35 mouse cellular contexts compared by ENCODE assay signal in the genomic region with DNA sequence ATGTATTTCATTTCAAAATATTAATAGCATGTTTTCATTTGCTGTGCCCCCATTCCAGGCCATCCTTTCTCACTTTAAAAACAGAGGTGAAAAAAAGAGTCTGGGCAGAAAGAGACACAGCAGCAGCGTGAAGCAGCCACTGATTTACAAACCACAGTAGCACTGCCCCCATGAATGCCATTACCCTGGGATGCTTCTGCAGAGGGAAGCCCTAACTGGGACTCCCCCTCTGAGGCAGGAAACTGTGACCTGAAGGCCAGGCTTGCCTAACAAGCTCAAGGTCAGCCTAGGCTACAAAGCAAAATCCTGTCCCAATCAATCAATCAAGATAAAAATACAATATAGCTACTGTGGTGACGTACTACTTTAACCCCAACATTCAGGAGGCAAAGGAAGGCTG. TPM values are rescaled to one million over a fixed set of nuclear protein-coding genes. Genes with fewer than 3 reads are reported as not detected.
DNase-seq lines count a peak whose midpoint lies in the region; ATAC-seq and TF ChIP-seq lines count a peak whose summit lies in the region.
"Had no signal": no experiment of that assay in that cellular context is flagged by ENCODE, and none has a peak within 500 bp of the region (broad histone marks: within the 10 kb centered on the region; RNA-seq: fewer than 3 reads in every experiment).

No protein-coding gene starts in this region.

- DNase-seq in gastrocnemius, adult 2 months, result no peak
- DNase-seq in gastrocnemius, postnatal 36 days, result no peak
- DNase-seq in liver, adult 2 months (ENCODE audit: extremely low read depth, low read depth, low spot score), result peak; percentile 35
- DNase-seq in liver, postnatal 0 days, result no peak
- peak; percentile 55 for DNase-seq in A20 (ENCODE audit: low read depth, low spot score)
- peak; percentile 36 for DNase-seq in adrenal gland, postnatal 10 days
- no peak for DNase-seq in midbrain, embryonic 14.5 days
- DNase-seq in heart, postnatal 36 days, result no peak
- DNase-seq: cerebellum, adult 18-20 months; cerebellum, postnatal 10 days; gastrocnemius, postnatal 14 days; heart, adult 18-20 months; heart, postnatal 10 days; kidney, adult 11 months; lung, embryonic 14.5 days; lung, postnatal 36 days; right cerebral cortex, adult 18-20 months had no signal

- no peaks in the 10 kb centered on the region for H3K27me3 ChIP-seq in liver, adult 2 months (ENCODE audit: control insufficient read depth, insufficient read depth, low read length)
- no peaks in the 10 kb centered on the region for H3K27me3 ChIP-seq in liver, postnatal 0 days (ENCODE audit: insufficient read depth, low read length)
- no peaks in the 10 kb centered on the region for H3K27me3 ChIP-seq in midbrain, embryonic 14.5 days (ENCODE audit: control insufficient read depth, insufficient read depth, low read length)
- H3K27me3 ChIP-seq: embryonic facial prominence, embryonic 15.5 days; forebrain, embryonic 13.5 days; heart, embryonic 13.5 days; hindbrain, embryonic 15.5 days; limb, embryonic 15.5 days; neural tube, embryonic 12.5 days; Patski had no signal

- no peak for TF ChIP-seq POLR2A in liver, adult 2 months (IDR thresholded peaks at IDR 0.05; ENCODE audit: extremely low read depth, insufficient read depth, low read length)

- no peak for TF ChIP-seq CTCF in gastrocnemius, adult 2 months (IDR thresholded peaks at IDR 0.05)
- TF ChIP-seq CTCF in liver, adult 2 months (IDR thresholded peaks at IDR 0.05; ENCODE audit: low read depth, low read length), result no peak
- TF ChIP-seq CTCF in liver, postnatal 0 days (IDR thresholded peaks at IDR 0.05; ENCODE audit: low read depth), result no peak

- peaks cover 27% of the 10 kb centered on the region for H3K79me2 ChIP-seq in liver, adult 2 months (ENCODE audit: control insufficient read depth, insufficient read depth, low read length)

- ATAC-seq in liver, postnatal 0 days, result no peak
- no peak for ATAC-seq in midbrain, embryonic 14.5 days (ENCODE audit: low FRiP score, low TSS enrichment)
- ATAC-seq: forebrain, embryonic 13.5 days; inflammation-experienced regulatory T-cells, adult 6 months; Patski had no signal

- H3K4me3 ChIP-seq in gastrocnemius, adult 2 months, result no peak overlapping the region
- H3K4me3 ChIP-seq in liver, adult 2 months (ENCODE audit: insufficient read depth, low read depth, low read length), result no peak overlapping the region
- no peak overlapping the region for H3K4me3 ChIP-seq in liver, postnatal 0 days (ENCODE audit: low read depth, low read length)
- no peak overlapping the region for H3K4me3 ChIP-seq in midbrain, embryonic 14.5 days (replicated peaks; ENCODE audit: low read depth, low read length)
- H3K4me3 ChIP-seq: embryonic facial prominence, embryonic 10.5 days; embryonic facial prominence, embryonic 15.5 days; forebrain, embryonic 13.5 days; heart, embryonic 13.5 days; hindbrain, embryonic 10.5 days; hindbrain, embryonic 15.5 days; limb, embryonic 10.5 days; limb, embryonic 15.5 days; myocyte; neural tube, embryonic 12.5 days had no signal

- no peak overlapping the region for H3K9ac ChIP-seq in liver, adult 2 months (ENCODE audit: low read depth, low read length)
- H3K9ac ChIP-seq in liver, postnatal 0 days (replicated peaks), result no peak overlapping the region
- no peak overlapping the region for H3K9ac ChIP-seq in midbrain, embryonic 14.5 days (replicated peaks; ENCODE audit: low read length)
- H3K9ac ChIP-seq: embryonic facial prominence, embryonic 15.5 days; forebrain, embryonic 13.5 days; heart, embryonic 13.5 days; hindbrain, embryonic 15.5 days; limb, embryonic 15.5 days; lung, embryonic 14.5 days; neural tube, embryonic 12.5 days had no signal

- no peak for TF ChIP-seq EP300 in liver, postnatal 0 days (IDR thresholded peaks at IDR 0.05; ENCODE audit: low read depth)

- H3K4me2 ChIP-seq in liver, postnatal 0 days (ENCODE audit: low read depth, low read length), result no peak overlapping the region
- no peak overlapping the region for H3K4me2 ChIP-seq in midbrain, embryonic 14.5 days (ENCODE audit: low read length)
- H3K4me2 ChIP-seq: embryonic facial prominence, embryonic 15.5 days; forebrain, embryonic 13.5 days; heart, embryonic 13.5 days; hindbrain, embryonic 15.5 days; limb, embryonic 15.5 days; lung, embryonic 14.5 days; midbrain, embryonic 11.5 days; neural tube, embryonic 12.5 days had no signal

- peaks cover 2% of the 10 kb centered on the region for H3K4me1 ChIP-seq in liver, adult 2 months (ENCODE audit: control insufficient read depth, insufficient read depth, low read length)
- H3K4me1 ChIP-seq in liver, postnatal 0 days (ENCODE audit: insufficient read depth), result 0 out of 2 replicates have a peak, but pooled peaks cover 3% of the 10 kb centered on the region
- 0 out of 2 replicates have a peak, but pooled peaks cover 3% of the 10 kb centered on the region for H3K4me1 ChIP-seq in midbrain, embryonic 14.5 days (ENCODE audit: control insufficient read depth, insufficient read depth, low read length)
- H3K4me1 ChIP-seq: neural tube, embryonic 12.5 days had no signal

- H3K9me3 ChIP-seq in liver, postnatal 0 days (ENCODE audit: low read length), result no peaks in the 10 kb centered on the region
- H3K9me3 ChIP-seq in midbrain, embryonic 14.5 days (ENCODE audit: control insufficient read depth, low read length), result no peaks in the 10 kb centered on the region
- H3K9me3 ChIP-seq: embryonic facial prominence, embryonic 10.5 days; embryonic facial prominence, embryonic 15.5 days; forebrain, embryonic 13.5 days; heart, embryonic 13.5 days; hindbrain, embryonic 10.5 days; hindbrain, embryonic 15.5 days; limb, embryonic 10.5 days; limb, embryonic 15.5 days; neural tube, embryonic 12.5 days had no signal

- peak overlapping the region; percentile 9; the same call in 1 of the 2 replicates for H3K27ac ChIP-seq in gastrocnemius, adult 2 months
- H3K27ac ChIP-seq in liver, adult 2 months (replicated peaks; ENCODE audit: insufficient read depth, low read depth, low read length), result no peak overlapping the region
- H3K27ac ChIP-seq in liver, postnatal 0 days (ENCODE audit: low read depth), result no peak overlapping the region
- H3K27ac ChIP-seq in midbrain, embryonic 14.5 days (replicated peaks; ENCODE audit: low read depth, low read length), result no peak overlapping the region
- H3K27ac ChIP-seq: embryonic facial prominence, embryonic 10.5 days; embryonic facial prominence, embryonic 15.5 days; forebrain, embryonic 13.5 days; heart, embryonic 13.5 days; hindbrain, embryonic 10.5 days; hindbrain, embryonic 15.5 days; kidney, postnatal 0 days; limb, embryonic 10.5 days; limb, embryonic 15.5 days; neural tube, embryonic 12.5 days had no signal

- intact Hi-C loops in gastrocnemius, adult 2 months (cut with DNase I), result no loop called here
- intact Hi-C loops in gastrocnemius, postnatal 36 days (cut with DNase I), result no loop called here
- intact Hi-C loops in heart, postnatal 36 days (cut with DNase I), result no loop called here

- WGBS in liver, adult 2 months, result 29% methylated on average over 2 of the region's 2 CpGs
- WGBS in liver, postnatal 0 days (ENCODE audit: insufficient replicate concordance), result 43% methylated on average over 2 of the region's 2 CpGs
- WGBS in midbrain, embryonic 14.5 days, result 72% methylated on average over 2 of the region's 2 CpGs

- no peaks in the 10 kb centered on the region for H3K36me3 ChIP-seq in liver, adult 2 months (ENCODE audit: control insufficient read depth, insufficient read depth, low read length)
- no peaks in the 10 kb centered on the region for H3K36me3 ChIP-seq in liver, postnatal 0 days (replicated peaks; ENCODE audit: insufficient read depth, low read length)
- H3K36me3 ChIP-seq in midbrain, embryonic 14.5 days (ENCODE audit: control insufficient read depth, insufficient read depth, low read length), result no peaks in the 10 kb centered on the region
- H3K36me3 ChIP-seq: embryonic facial prominence, embryonic 15.5 days; heart, embryonic 13.5 days; hindbrain, embryonic 15.5 days; limb, embryonic 15.5 days; neural tube, embryonic 12.5 days had no signal

RNA-seq across cellular contexts. Expression of a gene that starts 9.3 kb away (rescaled TPM):
- 10 to 100 TPM; 18.8 to 28.1 TPM for total RNA-seq in gastrocnemius, adult 2 months (2021)
- 10 to 100 TPM; 17.6 to 21.5 TPM for total RNA-seq in gastrocnemius, postnatal 36 days (2021)
- 1.0 and 3.1 TPM in 2 replicates for total RNA-seq in liver, adult 2 months (2014; rRNA removed)
- polyA plus RNA-seq in liver, adult 2 months (2012; rRNA removed), result 5.0 and 5.6 TPM in 2 replicates
- polyA plus RNA-seq in liver, postnatal 0 days (2015; fragmentation: Nextera tagmentation; extraction: Ambion mirVana), result 4.3 and 4.5 TPM in 2 replicates
- total RNA-seq in adrenal gland, postnatal 10 days (2021), result 10 to 100 TPM; 23.7 to 26.2 TPM
- 25.4 and 34.0 TPM in 2 replicates for polyA plus RNA-seq in midbrain, embryonic 14.5 days (2014; fragmentation: Nextera tagmentation; extraction: Ambion mirVana)
- total RNA-seq in heart, postnatal 36 days (2021), result 10 to 100 TPM in 1 of 2 experiments, 1 to 10 TPM in 1; 8.0 to 11.1 TPM

RNA-seq across cellular contexts. Expression of a gene that starts 54.1 kb away (rescaled TPM):
- total RNA-seq in gastrocnemius, adult 2 months (2021), result 1 to 10 TPM; 3.2 to 5.5 TPM
- 1 to 10 TPM; 1.4 to 2.4 TPM for total RNA-seq in gastrocnemius, postnatal 36 days (2021)
- total RNA-seq in liver, adult 2 months (2014; rRNA removed), result not detected in 2 replicates
- not detected in 2 replicates for polyA plus RNA-seq in liver, adult 2 months (2012; rRNA removed)
- 0.12 and 0.17 TPM in 2 replicates for polyA plus RNA-seq in liver, postnatal 0 days (2015; fragmentation: Nextera tagmentation; extraction: Ambion mirVana)
- under 1 TPM; 0.18 to 0.61 TPM for total RNA-seq in adrenal gland, postnatal 10 days (2021)
- 3.2 and 4.9 TPM in 2 replicates for polyA plus RNA-seq in midbrain, embryonic 14.5 days (2014; fragmentation: Nextera tagmentation; extraction: Ambion mirVana)
- not detected for total RNA-seq in heart, postnatal 36 days (2021)
- total RNA-seq: common myeloid progenitor, adult 5-6 weeks; heart, adult 18-20 months; heart, postnatal 10 days; megakaryocyte, adult 5-6 weeks; MEL had no signal
- polyA plus RNA-seq: inflammation-experienced regulatory T-cells, adult 6 months; spleen, adult 2 months had no signal

Comparison
In these comparisons a context has a peak if more than half of its experiments do, and no peak if none do; other contexts are left out.
1. DNase-seq: peak in liver, adult 2 months (single experiment), A20 (single experiment) and adrenal gland, postnatal 10 days (single experiment); none in gastrocnemius, adult 2 months (single experiment), gastrocnemius, postnatal 36 days (0 of 2), liver, postnatal 0 days (single experiment), midbrain, embryonic 14.5 days (single experiment) and heart, postnatal 36 days (0 of 2).